Mouse (Mus musculus): ENCODE measurements at regions not wholly inside any gene's neighbourhood (a gene's known extent, or its start where the extent isn't known, plus 50 kb on each side); places are given as distances from the start of the nearest gene placed in this dataset.

DNA sequence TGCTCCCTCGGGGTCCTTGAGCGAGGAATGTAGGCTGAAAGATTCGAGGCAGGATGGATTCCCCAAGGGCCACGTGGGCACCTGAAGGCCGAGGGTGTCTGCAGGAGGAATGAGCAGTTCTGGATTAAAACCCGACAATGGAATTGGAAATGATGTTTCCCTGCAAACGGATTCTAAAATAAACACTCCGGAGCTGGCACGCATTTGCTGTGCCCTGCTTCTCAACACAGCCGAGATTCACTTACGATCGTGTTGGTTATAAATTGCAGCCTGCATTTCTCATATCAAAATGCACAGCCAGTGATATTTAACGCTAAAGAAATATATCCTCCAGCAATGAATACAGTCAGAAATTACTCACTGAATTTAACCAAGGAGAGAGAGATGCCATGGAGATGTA, 169.4 kb upstream of the Fam19a5 start:
- no peak for DNase-seq

DNA sequence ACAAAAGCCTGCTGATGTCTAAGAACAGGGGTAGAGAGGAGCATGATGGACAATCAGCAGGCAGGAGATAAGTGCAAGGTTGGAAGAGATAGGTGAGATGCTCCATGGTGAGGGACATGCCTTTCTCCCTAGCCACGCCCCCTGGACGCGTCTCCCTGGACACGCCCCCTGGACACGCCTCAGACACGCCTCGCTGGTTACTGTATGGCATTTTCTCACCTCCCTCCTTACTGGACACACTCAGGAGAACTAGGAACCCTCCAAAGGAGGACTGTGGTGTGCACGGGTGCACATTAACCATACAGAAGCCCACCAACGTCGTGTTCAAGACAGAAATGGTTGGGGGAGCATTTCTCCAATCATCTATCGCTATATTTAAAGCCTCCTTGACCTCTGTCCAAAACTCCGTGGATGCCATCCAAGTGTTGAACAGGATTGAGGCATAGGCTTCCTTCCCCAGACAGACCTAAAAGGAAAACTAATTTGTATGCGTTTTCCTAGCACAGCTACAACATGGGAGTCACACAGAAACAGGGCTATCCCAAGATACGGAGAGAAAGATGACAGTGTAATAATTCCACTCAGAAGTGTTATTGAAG, 168.4 kb upstream of the Fam19a5 start:
- peak; percentile 82 for DNase-seq

GRCm38 (mm10) chr15:87383551-87384265, 160.4 kb upstream of the Fam19a5 start:
- DNase-seq, result peak; percentile 89 to 91

- DNase-seq, result peak; percentile 77 to 81
These were observed 159.6 kb upstream of the Fam19a5 start for GRCm38 (mm10) chr15:87384279-87385066.

GRCm38 (mm10) chr15:87386513-87386983, 157.6 kb upstream of the Fam19a5 start:
- DNase-seq, result peak; percentile 89 to 95

DNA sequence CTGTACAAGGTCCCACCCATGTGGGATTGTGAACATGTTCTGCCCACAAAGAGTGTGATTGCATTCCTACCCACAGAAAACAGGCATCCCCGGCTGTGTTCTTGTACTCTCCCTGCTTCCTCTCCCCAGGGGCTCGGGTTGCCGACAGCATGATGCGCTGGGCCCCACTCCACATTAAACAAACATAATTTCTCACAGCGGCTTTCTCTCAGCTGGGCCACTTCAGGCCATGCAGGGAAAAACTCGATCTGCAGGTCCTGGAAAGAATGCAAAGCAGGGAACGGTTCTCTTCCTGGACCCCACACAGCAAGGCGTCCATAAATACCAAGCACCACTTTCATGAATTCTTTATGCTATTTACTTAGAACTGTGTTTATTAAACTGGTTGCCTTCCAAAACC, 152.7 kb upstream of the Fam19a5 start:
- no peak for DNase-seq

- DNase-seq, result no peak
These were observed 145.7 kb upstream of the Fam19a5 start for GRCm38 (mm10) chr15:87398396-87398795.

- no peak for DNase-seq
These were observed 138.4 kb upstream of the Fam19a5 start for GRCm38 (mm10) chr15:87405689-87406088.

GRCm38 (mm10) chr15:87411978-87412377, 132.1 kb upstream of the Fam19a5 start:
- DNase-seq, result no peak

DNA sequence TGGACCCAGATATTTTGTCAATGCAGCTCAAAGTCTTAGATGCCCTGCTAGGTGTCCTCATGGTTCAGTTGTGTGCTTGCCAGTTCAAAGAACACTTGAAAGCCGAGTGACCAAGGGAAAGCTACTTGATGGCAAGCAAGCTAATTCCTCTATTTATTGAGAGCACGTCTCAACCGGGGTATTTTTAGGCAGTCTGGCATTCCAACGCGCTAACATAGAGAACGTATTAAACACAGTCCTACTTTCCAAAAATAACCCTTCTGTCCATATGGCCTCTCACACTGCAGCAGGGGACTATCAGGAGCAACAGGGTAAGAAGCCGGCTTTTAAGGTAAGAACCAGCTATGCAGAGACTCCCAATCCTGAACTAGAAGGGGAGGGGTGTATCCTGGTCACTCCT, 128.1 kb upstream of the Fam19a5 start:
- DNase-seq, result peak; percentile 35 to 36

DNA sequence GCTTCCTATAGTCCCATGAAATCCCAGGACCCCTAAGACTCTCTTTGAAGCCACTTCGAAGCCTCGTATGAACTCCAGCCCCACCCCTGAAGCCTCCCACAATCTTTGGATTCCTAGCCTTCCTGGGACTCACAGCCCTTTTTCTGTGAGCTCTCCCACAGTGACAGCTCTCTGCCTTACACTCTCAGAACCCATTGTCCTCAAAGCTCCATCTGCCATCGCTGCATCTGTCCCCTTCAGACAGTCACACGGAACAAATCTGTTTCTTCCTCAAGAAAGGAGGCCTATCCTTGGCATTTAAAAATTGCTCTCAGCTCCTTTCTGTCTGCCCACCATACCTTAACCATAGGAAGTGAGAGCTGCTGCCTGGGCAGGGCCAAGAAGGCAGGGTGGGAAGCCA, 122.4 kb upstream of the Fam19a5 start:
- DNase-seq, result no peak

DNA sequence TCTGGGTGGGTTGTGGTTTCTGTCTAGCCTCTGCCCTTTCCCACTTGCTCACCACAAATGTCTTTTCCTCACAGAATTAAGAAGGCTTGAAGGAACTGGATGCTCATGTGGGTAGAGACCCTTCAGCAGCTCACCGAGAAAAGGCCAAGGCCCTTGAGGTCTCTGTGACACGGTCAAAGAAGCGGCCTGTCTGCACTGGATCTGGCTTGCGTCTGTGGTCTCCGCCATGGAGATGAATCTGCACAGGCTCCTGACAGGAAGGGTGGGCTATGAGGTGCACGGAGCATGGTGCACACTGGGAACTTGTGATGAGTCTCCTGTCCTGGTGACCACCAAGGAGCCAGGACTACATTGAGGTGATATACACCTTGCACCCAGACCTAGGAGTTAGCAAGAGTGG, 110.8 kb upstream of the Fam19a5 start:
- no peak for DNase-seq

GRCm38 (mm10) chr15:87433901-87434300, 110.2 kb upstream of the Fam19a5 start:
- DNase-seq, result no peak

- DNase-seq, result no peak
These were observed 108.5 kb upstream of the Fam19a5 start for GRCm38 (mm10) chr15:87435566-87435965.

DNA sequence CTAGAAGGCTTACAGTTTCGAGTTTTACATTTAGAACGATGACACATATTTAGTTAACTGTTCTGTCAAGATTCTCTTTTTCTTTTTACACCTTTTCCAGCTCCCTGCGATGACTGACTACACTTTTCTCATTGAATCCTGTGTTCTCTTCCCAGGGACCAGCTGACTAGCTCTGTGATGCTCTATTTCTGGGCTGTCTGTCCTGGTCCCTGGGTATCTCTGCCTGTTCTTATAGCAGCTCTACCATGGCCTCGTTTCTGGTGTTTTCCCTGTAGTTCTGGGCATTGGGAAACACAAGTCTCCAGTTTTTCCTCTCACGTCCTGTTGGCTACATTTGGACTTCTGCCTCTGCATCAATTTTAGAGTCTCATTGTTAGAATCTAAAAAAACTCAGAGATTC, 106.5 kb upstream of the Fam19a5 start:
- no peak for DNase-seq

DNA sequence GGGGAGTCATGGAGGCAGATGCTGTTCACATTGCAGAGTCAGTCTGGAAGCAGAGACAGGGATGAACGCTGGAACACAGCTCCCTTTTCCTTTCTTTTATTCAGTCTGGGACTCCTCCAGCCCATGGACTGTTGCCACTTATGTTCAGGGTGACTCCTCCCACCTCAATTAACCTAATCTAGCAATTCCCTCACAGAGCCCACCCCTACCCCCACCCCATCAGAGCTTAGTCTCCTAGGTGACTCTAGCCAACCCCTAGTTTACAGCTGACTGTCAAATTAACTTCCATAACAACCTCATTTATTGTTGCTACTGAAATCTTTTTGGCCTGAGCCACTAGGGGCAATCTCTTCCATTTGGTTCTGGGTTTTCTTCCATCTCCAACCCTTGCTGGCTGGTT, 85.2 kb upstream of the Fam19a5 start:
- DNase-seq, result no peak

DNA sequence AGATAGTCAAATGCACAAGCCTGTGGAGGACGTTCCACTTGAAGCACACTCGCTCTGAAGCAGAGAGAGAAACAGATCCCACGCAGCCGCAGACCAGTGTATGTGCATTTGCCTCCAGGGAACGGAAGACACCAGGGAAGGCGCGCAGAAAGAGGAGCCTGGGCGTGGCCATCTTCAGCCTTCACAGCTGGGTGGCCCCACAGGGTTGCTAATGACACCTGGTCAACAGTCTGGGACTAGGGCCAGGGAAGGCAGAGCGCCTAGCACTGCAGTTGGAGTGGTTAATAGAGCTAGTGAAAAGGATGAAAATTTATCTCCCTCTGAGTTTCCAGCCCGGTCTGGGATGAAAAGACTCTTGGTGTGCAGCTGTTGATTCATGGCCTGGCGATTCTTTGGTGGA, 67.9 kb upstream of the Fam19a5 start:
- peak in 1 of 2 experiments; percentile 34 for DNase-seq

GRCm38 (mm10) chr15:87476862-87477490, 67.1 kb upstream of the Fam19a5 start:
- DNase-seq, result no peak

- DNase-seq, result peak; percentile 49 to 70
These were observed 63.3 kb upstream of the Fam19a5 start for GRCm38 (mm10) chr15:87480758-87481157.
